Mouse (Mus musculus): ENCODE data around the gene Jsrp1. TPM values are rescaled to one million over a fixed set of nuclear protein-coding genes. Genes with fewer than 3 reads are reported as not detected.
"Not testable (repeated sequence)": the region's sequence is repeated elsewhere in the genome, so short reads cannot be mapped to it uniquely, and the experiment has no call there.

The Jsrp1 gene
- total RNA-seq, 2 experiments from 2014 or later: 1.6 to 2.0 TPM

- intact Hi-C loops (cut with DNase I): loop anchor here (5.0 kb wide), 1 partner anchor 179 kb away; no protein-coding TSS in a partner anchor
- DNase-seq (ENCODE audit: extremely low spot score in 1 of 2, low spot score in 2 of 2): not testable (repeated sequence)
These were observed 4.7 kb upstream of the Jsrp1 start for GRCm38 (mm10) chr10:80817955-80818354.

- intact Hi-C loops (cut with DNase I): loop anchor here (5.0 kb wide), 1 partner anchor 180 kb away; no protein-coding TSS in a partner anchor
- DNase-seq (ENCODE audit: extremely low spot score in 1 of 2, low spot score in 2 of 2): no peak
These were observed 3.9 kb upstream of the Jsrp1 start for GRCm38 (mm10) chr10:80817164-80817563.

- not testable (repeated sequence) for DNase-seq (ENCODE audit: extremely low spot score in 1 of 2, low spot score in 2 of 2)
- intact Hi-C loops (cut with DNase I): loop anchor here (5.0 kb wide), 1 partner anchor 181 kb away; no protein-coding TSS in a partner anchor
These were observed 3.0 kb upstream of the Jsrp1 start for GRCm38 (mm10) chr10:80816303-80816702.

- intact Hi-C loops (cut with DNase I): loop anchor here (5.0 kb wide), 1 partner anchor 183 kb away; no protein-coding TSS in a partner anchor
- no peak for DNase-seq (ENCODE audit: extremely low spot score in 1 of 2, low spot score in 2 of 2)
These were observed 1.5 kb upstream of the Jsrp1 start for GRCm38 (mm10) chr10:80814800-80815199.

GRCm38 (mm10) chr10:80812391-80813041, 782 bp downstream of the Jsrp1 start:
- intact Hi-C loops (cut with DNase I): no loop called here
- DNase-seq (ENCODE audit: extremely low spot score in 1 of 2, low spot score in 2 of 2): no peak

- peak in 1 of 2 experiments; percentile 37 for DNase-seq (ENCODE audit: extremely low spot score in 1 of 2, low spot score in 2 of 2)
- intact Hi-C loops (cut with DNase I): no loop called here
These were observed 3.2 kb downstream of the Jsrp1 start for GRCm38 (mm10) chr10:80810084-80810483.

- peak in 1 of 2 experiments; percentile 44 for DNase-seq (ENCODE audit: extremely low spot score in 1 of 2, low spot score in 2 of 2)
- intact Hi-C loops (cut with DNase I): loop anchor here (5.0 kb wide), 1 partner anchor 68 kb away; no protein-coding TSS in a partner anchor
These were observed 4.2 kb downstream of the Jsrp1 start for GRCm38 (mm10) chr10:80808985-80809632.

- intact Hi-C loops (cut with DNase I): loop anchor here (5.0 kb wide), 1 partner anchor 69 kb away; no protein-coding TSS in a partner anchor
- DNase-seq (ENCODE audit: extremely low spot score in 1 of 2, low spot score in 2 of 2): no peak
These were observed 5.0 kb downstream of the Jsrp1 start for GRCm38 (mm10) chr10:80808099-80808984.

- intact Hi-C loops (cut with DNase I): loop anchor here (5.0 kb wide), 1 partner anchor 70 kb away; no protein-coding TSS in a partner anchor
- DNase-seq (ENCODE audit: extremely low spot score in 1 of 2, low spot score in 2 of 2): peak; percentile 83 to 87
These were observed 6.2 kb downstream of the Jsrp1 start for GRCm38 (mm10) chr10:80807057-80807627.

GRCm38 (mm10) chr10:80806341-80807056, 6.8 kb downstream of the Jsrp1 start:
- DNase-seq (ENCODE audit: extremely low spot score in 1 of 2, low spot score in 2 of 2): no peak
- intact Hi-C loops (cut with DNase I): loop anchor here (5.0 kb wide), 1 partner anchor 71 kb away; no protein-coding TSS in a partner anchor

GRCm38 (mm10) chr10:80805925-80806324, 7.4 kb downstream of the Jsrp1 start:
- intact Hi-C loops (cut with DNase I): loop anchor here (5.0 kb wide), 1 partner anchor 71 kb away; no protein-coding TSS in a partner anchor
- peak in 1 of 2 experiments; percentile 82 for DNase-seq (ENCODE audit: extremely low spot score in 1 of 2, low spot score in 2 of 2)

GRCm38 (mm10) chr10:80805322-80805721, 8.0 kb downstream of the Jsrp1 start:
- intact Hi-C loops (cut with DNase I): loop anchor here (5.0 kb wide), 1 partner anchor 72 kb away; no protein-coding TSS in a partner anchor
- no peak for DNase-seq (ENCODE audit: extremely low spot score in 1 of 2, low spot score in 2 of 2)

- intact Hi-C loops (cut with DNase I): loop anchor here (5.0 kb wide), 1 partner anchor 72 kb away; no protein-coding TSS in a partner anchor
These were observed 8.4 kb downstream of the Jsrp1 start, which contains the start of gene Amh for GRCm38 (mm10) chr10:80804916-80805315. Gene Amh (plus strand): TSS chr10:80805243.

GRCm38 (mm10) chr10:80804340-80804739, 9.0 kb downstream of the Jsrp1 start:
- DNase-seq (ENCODE audit: extremely low spot score in 1 of 2, low spot score in 2 of 2): no peak
- intact Hi-C loops (cut with DNase I): no loop called here

More at GRCm38 (mm10) chr10:80804916-80805315, 8.4 kb downstream of the Jsrp1 start, which contains the start of gene Amh:
- DNase-seq (ENCODE audit: extremely low spot score in 1 of 2, low spot score in 2 of 2): no peak

GRCm38 (mm10) chr10:80802996-80803395, 10.3 kb downstream of the Jsrp1 start:
- DNase-seq (ENCODE audit: extremely low spot score in 1 of 2, low spot score in 2 of 2): no peak
- intact Hi-C loops (cut with DNase I): no loop called here

GRCm38 (mm10) chr10:80802204-80802912, 10.9 kb downstream of the Jsrp1 start:
- intact Hi-C loops (cut with DNase I): no loop called here
- no peak for DNase-seq (ENCODE audit: extremely low spot score in 1 of 2, low spot score in 2 of 2)

- intact Hi-C loops (cut with DNase I): no loop called here
- no peak for DNase-seq (ENCODE audit: extremely low spot score in 1 of 2, low spot score in 2 of 2)
These were observed 14.2 kb downstream of the Jsrp1 start for GRCm38 (mm10) chr10:80799070-80799566.

All from left cerebral cortex, postnatal 10 days (tissue).